Mouse (Mus musculus) kidney, postnatal 10 days (tissue): Measurements from ENCODE around the gene Pomc.
"Not testable (repeated sequence)": the region's sequence is repeated elsewhere in the genome, so short reads cannot be mapped to it uniquely, and the experiment has no call there.

ENCODE experiments used
- DNase-seq: peaks from one replicate; pipeline ENCODE4 v3.0.0; 2021; ENCODE audit warnings: mixed read lengths

The Pomc gene

GRCm38 (mm10) chr12:3973169-3973568 is 18.4 kb downstream of the Pomc start:
- DNase-seq: not testable (repeated sequence)

DNA sequence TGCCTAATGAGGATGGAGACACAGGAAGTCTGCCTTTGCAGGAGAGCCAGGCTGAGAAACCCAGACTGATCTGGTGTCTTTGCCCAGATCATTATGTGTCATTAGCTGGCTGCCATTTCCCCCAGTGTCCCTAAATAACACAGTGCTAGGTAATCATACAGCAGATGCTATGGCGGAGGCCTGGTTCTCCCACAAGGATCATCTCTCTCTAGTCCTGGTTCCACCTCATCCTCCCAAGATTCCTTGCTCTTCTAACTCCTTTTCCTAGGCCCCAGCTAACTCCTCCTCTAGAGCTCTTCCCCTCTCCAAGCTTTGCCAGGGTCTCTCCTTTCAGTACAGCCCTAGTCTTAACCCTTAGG is 26.2 kb downstream of the Pomc start:
- no peak for DNase-seq

GRCm38 (mm10) chr12:3981350-3982131 is 26.8 kb downstream of the Pomc start:
- peak; percentile 91 for DNase-seq

DNA sequence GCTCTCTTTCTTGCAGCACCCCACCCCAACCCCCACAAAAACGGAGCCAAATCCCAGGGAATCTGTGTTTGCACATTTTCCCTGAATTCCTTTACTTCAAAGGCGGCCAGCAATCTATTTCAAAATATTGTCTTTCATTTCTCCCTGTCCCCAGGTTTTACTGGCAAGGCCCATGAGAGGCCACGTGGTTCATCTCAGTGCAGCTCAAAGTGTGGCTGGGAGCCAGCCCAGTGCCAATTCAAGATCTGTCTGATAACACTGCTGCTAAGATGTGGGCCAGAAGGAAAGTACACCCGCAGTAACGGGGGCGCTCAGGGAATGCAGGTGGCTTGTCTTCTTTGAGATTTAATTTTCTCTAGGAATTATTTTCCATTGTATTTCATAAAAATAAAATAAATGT is 27.5 kb downstream of the Pomc start:
- peak; percentile 56 for DNase-seq

DNA sequence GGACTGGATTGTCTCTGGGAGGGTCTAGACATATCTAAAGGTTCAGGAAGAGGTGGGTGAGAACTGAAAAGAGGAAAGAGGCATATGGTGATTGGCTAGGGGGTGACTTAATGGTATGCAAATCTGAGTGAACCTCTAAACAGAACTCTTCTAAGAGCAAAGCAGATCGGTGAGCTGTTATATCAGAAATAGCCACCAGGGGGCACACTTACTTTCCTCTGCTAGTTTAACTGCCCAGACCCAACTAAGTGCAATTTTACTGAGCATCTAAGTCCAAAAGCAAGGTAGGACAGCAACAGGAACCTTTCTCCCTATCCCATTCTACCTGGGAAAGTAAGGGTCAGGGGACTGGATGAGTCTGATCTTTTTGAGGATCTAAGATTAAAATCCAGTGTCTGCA is 29.0 kb downstream of the Pomc start:
- peak; percentile 90 for DNase-seq

DNA sequence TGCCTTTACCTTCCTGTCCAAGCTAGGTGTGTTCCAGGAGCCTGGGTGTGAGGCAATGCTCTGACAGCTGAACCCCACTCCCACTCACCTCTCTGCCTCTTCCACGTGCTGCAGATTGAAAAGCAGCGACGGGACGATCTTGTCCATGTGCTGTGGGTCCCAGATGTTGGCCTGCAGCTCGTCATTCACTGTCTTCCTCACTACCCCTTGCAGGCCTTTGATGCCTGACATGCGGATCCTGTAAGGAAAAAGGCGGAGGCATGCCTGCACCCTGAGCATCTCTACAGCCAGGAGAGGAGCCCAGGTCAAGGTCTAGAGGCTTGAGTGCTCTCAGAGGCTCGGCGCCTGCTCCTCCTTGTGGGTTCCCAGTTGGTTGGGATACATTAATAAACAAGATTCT is 29.7 kb downstream of the Pomc start:
- no peak for DNase-seq

DNA sequence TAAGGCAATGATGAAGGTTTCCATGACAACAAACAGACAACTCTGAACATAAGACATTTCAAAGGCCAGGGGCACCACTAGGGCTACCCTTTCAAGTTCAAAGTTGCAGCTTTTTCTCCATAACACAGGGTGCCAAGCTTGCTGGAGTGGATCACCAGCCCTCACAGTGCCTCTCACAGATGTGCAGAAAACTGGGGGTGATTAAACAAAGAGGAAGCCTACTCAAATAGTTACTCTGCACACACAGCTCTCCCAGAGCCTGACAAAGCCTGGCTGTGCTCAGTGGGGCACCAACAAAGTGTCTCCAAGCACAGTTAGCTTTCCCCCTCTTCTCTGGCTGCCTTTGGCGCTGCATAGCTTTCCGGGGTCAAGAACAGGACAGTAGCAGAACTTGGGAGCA is 35.2 kb downstream of the Pomc start:
- DNase-seq: no peak

- no peak for DNase-seq
Measured at GRCm38 (mm10) chr12:3991047-3991446, 36.3 kb downstream of the Pomc start.

- no peak for DNase-seq
Measured at GRCm38 (mm10) chr12:3996749-3997148, 42.0 kb downstream of the Pomc start.

GRCm38 (mm10) chr12:4000406-4000805 is 45.7 kb downstream of the Pomc start:
- no peak for DNase-seq

GRCm38 (mm10) chr12:4004648-4005047 is 49.9 kb downstream of the Pomc start:
- peak; percentile 61 for DNase-seq

- DNase-seq: no peak
Measured at GRCm38 (mm10) chr12:4006079-4006478, 51.3 kb downstream of the Pomc start.

GRCm38 (mm10) chr12:4007181-4007580 is 52.4 kb downstream of the Pomc start:
- DNase-seq: no peak

- no peak for DNase-seq
Measured at GRCm38 (mm10) chr12:4007766-4008165, 53.0 kb downstream of the Pomc start.

- DNase-seq: no peak
Measured at GRCm38 (mm10) chr12:4008731-4009130, 54.0 kb downstream of the Pomc start.
